Comparison of ENCODE assay signal across 12 mouse cellular contexts in genomic region chr15:3984876-3985275, GRCm38 (mm10).
"Had no signal": no experiment of that assay in that cellular context is flagged by ENCODE, and none has a peak within 500 bp of the region (broad histone marks: within the 10 kb centered on the region; RNA-seq: fewer than 3 reads in every experiment).

No protein-coding gene starts in this region.

- DNase-seq: kidney, adult 9 months; kidney, postnatal 14 days; kidney, postnatal 4 days; layer of hippocampus, adult 9-11 months; liver; lung, adult 18-20 months; lung, postnatal 10 days; lung, postnatal 36 days; right cerebral cortex, adult 18-20 months; right cerebral cortex, postnatal 14 days; spleen, adult 18-20 months; thymus, postnatal 25 days had no signal
